Mouse (Mus musculus) hindbrain, embryonic 10.5 days (tissue): Measurements from ENCODE around the gene Dffb. TPM values are rescaled to one million over a fixed set of nuclear protein-coding genes. Genes with fewer than 3 reads are reported as not detected.

ENCODE experiments used
- DNase-seq: peaks from one replicate; pipeline ENCODE4 v3.0.0-alpha.2; 2017; ENCODE audit warnings: low spot score
- H3K27ac ChIP-seq: fragments of 300-500 bp; sonication (generic); 2 replicates; pipeline ENCODE4 v1.5.1; 2016; ENCODE audit warnings: mild to moderate bottlenecking, moderate library complexity
- H3K27me3 ChIP-seq: fragments of 300-500 bp; sonication (generic); 2 replicates; pipeline ENCODE4 v1.6.1; 2016; ENCODE audit warnings: mild to moderate bottlenecking; ENCODE audit not compliant: poor library complexity, insufficient read depth, severe bottlenecking
- H3K36me3 ChIP-seq: fragments of 300-500 bp; sonication (generic); 2 replicates; pipeline ENCODE4 v1.6.1; 2016; ENCODE audit warnings: mild to moderate bottlenecking, moderate library complexity
- H3K4me1 ChIP-seq: fragments of 300-500 bp; sonication (generic); replicated peaks from 2 replicates; pipeline ENCODE4 v1.6.1; 2016; ENCODE audit warnings: mild to moderate bottlenecking
- H3K4me3 ChIP-seq: fragments of 300-500 bp; sonication (generic); 2 replicates; pipeline ENCODE4 v1.5.1; 2016; ENCODE audit warnings: mild to moderate bottlenecking, moderate library complexity
- H3K9me3 ChIP-seq: fragments of 300-500 bp; sonication (generic); 2 replicates; pipeline ENCODE4 v1.6.1; 2016; ENCODE audit warnings: mild to moderate bottlenecking, moderate library complexity
- WGBS: fragments of 180-500 bp; shearing (Covaris S2); methylation state at CpG from one replicate; pipeline ENCODE4 v1.1.7; 2016; 5-methylcytosine and 5-hydroxymethylcytosine counted together
- polyA plus RNA-seq: library from polyadenylated mRNA; unstranded; fragments of >200 nt; fragmentation: Nextera tagmentation; extraction: Ambion mirVana; gene quantifications from 2 replicates; pipeline ENCODE4 v1.2.1, GENCODE M21; 2016

Dffb gene
- polyA plus RNA-seq, 1 experiment from 2014 or later: 12.0 TPM

GRCm38 (mm10) chr4:153917773-153918500, 57.0 kb downstream of the Dffb start:
- DNase-seq: no peak
- no peak overlapping the region for H3K27ac ChIP-seq
- peaks cover 4% of the 10 kb centered on the region; the same call in 1 of the 2 replicates for H3K27me3 ChIP-seq
- no peak overlapping the region for H3K4me3 ChIP-seq
- 54% methylated on average over 8 of the region's 8 CpGs for WGBS
- 0 out of 2 replicates have a peak, but pooled peaks cover 8% of the 10 kb centered on the region for H3K4me1 ChIP-seq
- H3K9me3 ChIP-seq: no peaks in the 10 kb centered on the region
- H3K36me3 ChIP-seq: no peaks in the 10 kb centered on the region

Other genes with a start within 250 kb of the Dffb start
- 131 and 150 TPM in 2 replicates for gene A430005L14Rik, start 17.9 kb downstream of the Dffb start, polyA plus RNA-seq
- gene Cep104, start 68 bp upstream of the Dffb start, polyA plus RNA-seq: 21.1 and 22.5 TPM in 2 replicates
- 20.2 and 25.3 TPM in 2 replicates for gene Lrrc47, start 36.6 kb upstream of the Dffb start, polyA plus RNA-seq
- gene Smim1, start 51.1 kb upstream of the Dffb start, polyA plus RNA-seq: 25.9 and 32.9 TPM in 2 replicates
- gene Ccdc27, start 67.6 kb upstream of the Dffb start, polyA plus RNA-seq: not detected in 2 replicates
- 1.8 and 2.7 TPM in 2 replicates for gene Trp73, start 165.1 kb upstream of the Dffb start, polyA plus RNA-seq
- gene Wrap73, start 167.2 kb upstream of the Dffb start, polyA plus RNA-seq: 44.3 and 52.6 TPM in 2 replicates
- 122 and 150 TPM in 2 replicates for gene Tprgl, start 185.5 kb upstream of the Dffb start, polyA plus RNA-seq
- 28.2 and 29.2 TPM in 2 replicates for gene Megf6, start 195.6 kb upstream of the Dffb start, polyA plus RNA-seq